Mouse (Mus musculus): ENCODE results near the gene Dtx1.

Gene Dtx1

GRCm38 (mm10) chr5:120711827-120712226 is at the start of gene Dtx1:
Gene Dtx1 (minus strand): TSS chr5:120711927.
- DNase-seq (ENCODE audit: low spot score in 2 of 2): no peak

- DNase-seq (ENCODE audit: low spot score in 2 of 2): no peak
These were observed 42.5 kb upstream of the Dtx1 start for GRCm38 (mm10) chr5:120754215-120754614.

- no peak for DNase-seq (ENCODE audit: low spot score in 2 of 2)
These were observed 41.1 kb upstream of the Dtx1 start for GRCm38 (mm10) chr5:120752786-120753185.

- DNase-seq (ENCODE audit: low spot score in 2 of 2): no peak
These were observed 39.5 kb upstream of the Dtx1 start for GRCm38 (mm10) chr5:120751206-120751605.

- DNase-seq (ENCODE audit: low spot score in 2 of 2): no peak
These were observed 38.0 kb upstream of the Dtx1 start, which contains the start of gene Oas2 for GRCm38 (mm10) chr5:120749688-120750087. Gene Oas2 (minus strand): TSS chr5:120749853.

- DNase-seq (ENCODE audit: low spot score in 2 of 2): peak; percentile 55 to 78
These were observed 34.7 kb upstream of the Dtx1 start for GRCm38 (mm10) chr5:120746451-120746850.

GRCm38 (mm10) chr5:120742125-120742524 is 30.4 kb upstream of the Dtx1 start:
- peak in 1 of 2 experiments; percentile 17 for DNase-seq (ENCODE audit: low spot score in 2 of 2)

GRCm38 (mm10) chr5:120734380-120734990 is 22.8 kb upstream of the Dtx1 start:
- no peak for DNase-seq (ENCODE audit: low spot score in 2 of 2)

GRCm38 (mm10) chr5:120733696-120734095 is 22.0 kb upstream of the Dtx1 start:
- DNase-seq (ENCODE audit: low spot score in 2 of 2): no peak

- no peak for DNase-seq (ENCODE audit: low spot score in 2 of 2)
These were observed 21.0 kb upstream of the Dtx1 start for GRCm38 (mm10) chr5:120732740-120733139.

- no peak for DNase-seq (ENCODE audit: low spot score in 2 of 2)
These were observed 17.6 kb upstream of the Dtx1 start for GRCm38 (mm10) chr5:120729319-120729718.

- no peak for DNase-seq (ENCODE audit: low spot score in 2 of 2)
These were observed 14.2 kb upstream of the Dtx1 start for GRCm38 (mm10) chr5:120725811-120726455.

- no peak for DNase-seq (ENCODE audit: low spot score in 2 of 2)
These were observed 9.3 kb upstream of the Dtx1 start for GRCm38 (mm10) chr5:120721005-120721404.

- DNase-seq (ENCODE audit: low spot score in 2 of 2): no peak
These were observed 7.1 kb upstream of the Dtx1 start for GRCm38 (mm10) chr5:120718600-120719378.

- DNase-seq (ENCODE audit: low spot score in 2 of 2): no peak
These were observed 5.4 kb upstream of the Dtx1 start for GRCm38 (mm10) chr5:120717136-120717535.

- peak; percentile 78 to 88 for DNase-seq (ENCODE audit: low spot score in 2 of 2)
These were observed 2.6 kb upstream of the Dtx1 start for GRCm38 (mm10) chr5:120714314-120714713.

- peak in 1 of 2 experiments; percentile 45 for DNase-seq (ENCODE audit: low spot score in 2 of 2)
These were observed 994 bp upstream of the Dtx1 start for GRCm38 (mm10) chr5:120712721-120713120.

- DNase-seq (ENCODE audit: low spot score in 2 of 2): peak; percentile 82
These were observed 311 bp downstream of the Dtx1 start for GRCm38 (mm10) chr5:120711416-120711815.

- DNase-seq (ENCODE audit: low spot score in 2 of 2): peak in 1 of 2 experiments; percentile 41
These were observed 890 bp downstream of the Dtx1 start for GRCm38 (mm10) chr5:120710826-120711248.

- DNase-seq (ENCODE audit: low spot score in 2 of 2): peak; percentile 41 to 47
These were observed 1.4 kb downstream of the Dtx1 start for GRCm38 (mm10) chr5:120710161-120710825.

- DNase-seq (ENCODE audit: low spot score in 2 of 2): no peak
These were observed 4.8 kb downstream of the Dtx1 start for GRCm38 (mm10) chr5:120706976-120707375.

GRCm38 (mm10) chr5:120706541-120706940 is 5.2 kb downstream of the Dtx1 start:
- peak; percentile 31 to 35 for DNase-seq (ENCODE audit: low spot score in 2 of 2)
